Mouse (Mus musculus): ENCODE results near the gene Slc36a2. TPM values are rescaled to one million over a fixed set of nuclear protein-coding genes. Genes with fewer than 3 reads are reported as not detected.

Slc36a2 gene
- 1.3 TPM for polyA plus RNA-seq (2014; fragmentation: Illumina TruSeq; extraction: RNeasy Lipid Tissue Mini Kit (QIAGEN cat#74804))

DNA sequence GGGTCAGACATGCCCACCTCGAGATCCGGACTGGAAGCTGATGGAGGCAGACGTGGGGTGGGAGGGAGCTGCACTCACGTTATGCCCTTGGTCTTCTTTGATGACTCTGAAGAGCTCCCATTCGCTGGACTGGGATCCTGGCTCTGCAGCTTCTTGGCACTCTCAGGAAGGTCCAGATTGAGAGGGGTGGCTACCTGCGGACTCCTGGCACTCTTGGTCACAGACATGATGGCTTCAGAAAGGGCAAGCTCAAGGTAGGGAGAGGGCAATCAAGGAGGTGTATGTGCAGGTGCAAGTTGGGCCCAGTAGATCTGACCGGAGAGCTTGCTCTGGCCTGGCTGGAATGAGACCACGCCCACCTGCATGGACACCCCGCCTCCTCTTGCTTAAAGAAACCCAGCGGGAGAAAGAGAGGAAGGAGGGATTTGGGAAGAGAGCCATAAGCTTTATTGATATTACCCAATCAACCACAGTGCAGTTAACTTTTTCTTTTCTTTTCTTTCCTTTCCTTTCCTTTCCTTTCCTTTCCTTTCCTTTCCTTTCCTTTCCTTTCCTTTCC is at the start of gene Slc36a2:
Gene Slc36a2, minus strand, starts transcription at position 345 of the 559 bp plus-strand sequence.

DNA sequence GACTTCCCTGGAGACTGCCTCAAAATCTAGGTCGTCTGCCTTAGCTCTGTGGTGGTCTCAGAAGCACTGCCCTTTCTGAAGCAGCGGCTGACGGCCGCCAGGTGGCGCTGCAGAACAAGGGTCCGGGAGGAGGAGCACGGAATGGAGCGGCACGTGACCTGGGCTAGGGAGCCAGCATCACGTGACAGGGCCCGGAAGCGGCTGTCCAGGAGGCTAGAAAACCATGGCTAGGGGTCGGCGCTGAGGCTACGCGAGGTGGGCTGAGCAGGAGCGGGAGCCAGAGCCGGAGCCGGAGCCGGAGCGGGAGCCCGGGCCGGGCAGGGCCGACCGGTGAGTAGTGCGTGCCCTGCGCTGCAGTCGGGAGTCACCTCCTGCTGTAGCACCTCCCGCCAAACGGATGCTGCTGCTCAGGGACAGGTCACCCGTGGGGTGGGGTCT is 19.3 kb upstream of the Slc36a2 start, which contains the start of gene Slc36a1:
Gene Slc36a1, plus strand, starts transcription at position 192 of the 438 bp plus-strand sequence.

DNA sequence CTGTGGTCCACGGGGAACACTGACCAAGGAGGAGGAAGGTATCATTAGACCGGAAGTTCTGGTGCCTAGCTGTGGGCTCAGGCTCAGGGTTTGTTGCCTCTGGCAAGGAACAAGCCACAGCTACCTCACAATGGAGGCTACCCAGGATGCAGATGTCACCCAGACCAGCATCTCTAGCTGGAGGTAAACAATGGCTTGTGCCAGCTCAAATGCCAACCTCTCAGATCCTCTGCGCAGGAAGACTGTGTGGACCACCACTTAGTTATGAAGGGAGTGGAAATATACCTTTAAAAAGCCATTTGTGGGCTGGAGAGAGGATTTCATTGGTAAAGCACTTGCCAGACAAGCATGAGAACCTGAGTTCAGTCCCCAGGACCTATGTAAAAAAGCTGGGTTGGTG is 33.3 kb downstream of the Slc36a2 start, which contains the start of gene Slc36a3:
Gene Slc36a3, minus strand, starts transcription at position 101 of the 400 bp plus-strand sequence.

Other genes starting within 250 kb of the Slc36a2 start
- gene Tnip1, start 222.2 kb downstream of the Slc36a2 start, polyA plus RNA-seq (2014; fragmentation: Illumina TruSeq; extraction: RNeasy Lipid Tissue Mini Kit (QIAGEN cat#74804)), result 2.2 TPM
- gene Anxa6, start 151.6 kb downstream of the Slc36a2 start, polyA plus RNA-seq (2014; fragmentation: Illumina TruSeq; extraction: RNeasy Lipid Tissue Mini Kit (QIAGEN cat#74804)), result 18.8 TPM
- 10.8 TPM for gene Ccdc69, start 106.9 kb downstream of the Slc36a2 start, polyA plus RNA-seq (2014; fragmentation: Illumina TruSeq; extraction: RNeasy Lipid Tissue Mini Kit (QIAGEN cat#74804))
- 80.1 TPM for gene Gm2a, start 87.0 kb downstream of the Slc36a2 start, polyA plus RNA-seq (2014; fragmentation: Illumina TruSeq; extraction: RNeasy Lipid Tissue Mini Kit (QIAGEN cat#74804))
- gene Slc36a3, start 33.4 kb downstream of the Slc36a2 start, polyA plus RNA-seq (2014; fragmentation: Illumina TruSeq; extraction: RNeasy Lipid Tissue Mini Kit (QIAGEN cat#74804)), result not detected
- gene Slc36a1, start 19.3 kb upstream of the Slc36a2 start, polyA plus RNA-seq (2014; fragmentation: Illumina TruSeq; extraction: RNeasy Lipid Tissue Mini Kit (QIAGEN cat#74804)), result 1.7 TPM
- 0.09 TPM for gene Fat2, start 151.5 kb upstream of the Slc36a2 start, polyA plus RNA-seq (2014; fragmentation: Illumina TruSeq; extraction: RNeasy Lipid Tissue Mini Kit (QIAGEN cat#74804))
- gene Sparc, start 238.1 kb upstream of the Slc36a2 start, polyA plus RNA-seq (2014; fragmentation: Illumina TruSeq; extraction: RNeasy Lipid Tissue Mini Kit (QIAGEN cat#74804)), result 551 TPM

All from ovary, adult 10 weeks (tissue).